Mouse (Mus musculus) MEL (cell line): ENCODE measurements around the gene Gm37240.

Experiments
- CHD2 ChIP-seq: IDR thresholded peaks from 2 replicates; pipeline ENCODE4 v1.6.1; 2011; ENCODE audit warnings: low read length, improper control_type of control experiment
- CTCF ChIP-seq, 3 experiments: IDR thresholded peaks in 2 of 3; conservative IDR thresholded peaks in 1 of 3; 2 replicates each; pipeline ENCODE4 v1.5.1; 2011 to 2012; ENCODE audit warnings: low read length in 3 of 3, low read depth in 2 of 3, mild to moderate bottlenecking in 2 of 3, improper control_type of control experiment in 1 of 3, inconsistent platforms in 1 of 3, mixed read lengths in 1 of 3, moderate library complexity in 1 of 3; ENCODE audit not compliant: control insufficient read depth in 1 of 3, insufficient read depth in 1 of 3, poor library complexity in 1 of 3, severe bottlenecking in 1 of 3
- E2F4 ChIP-seq: IDR thresholded peaks from 2 replicates; pipeline ENCODE4 v1.6.1; 2011; ENCODE audit warnings: low read depth, low read length, improper control_type of control experiment, borderline replicate concordance
- EP300 ChIP-seq, 2 experiments: IDR thresholded peaks; 2 replicates each; pipeline ENCODE4 v1.6.1; 2011; ENCODE audit warnings: improper control_type of control experiment in 2 of 2, low read length in 2 of 2, low read depth in 1 of 2, mild to moderate bottlenecking in 1 of 2
- POLR2A ChIP-seq, 2 experiments: IDR thresholded peaks; 2 replicates each; pipeline ENCODE4 v1.6.1; 2011 to 2012; ENCODE audit warnings: low read length in 2 of 2, mild to moderate bottlenecking in 2 of 2, control low read depth in 1 of 2, improper control_type of control experiment in 1 of 2, low read depth in 1 of 2, moderate library complexity in 1 of 2; ENCODE audit not compliant: control insufficient read depth in 1 of 2, insufficient read depth in 1 of 2, poor library complexity in 1 of 2
- SMC3 ChIP-seq: IDR thresholded peaks from 2 replicates; pipeline ENCODE4 v1.6.1; 2011; ENCODE audit warnings: low read depth, low read length, improper control_type of control experiment
- USF2 ChIP-seq, 2 experiments: IDR thresholded peaks; 2 replicates each; pipeline ENCODE4 v1.6.1; 2011 to 2012; ENCODE audit warnings: improper control_type of control experiment in 2 of 2, low read length in 2 of 2, borderline replicate concordance in 1 of 2, inconsistent platforms in 1 of 2, low read depth in 1 of 2, mild to moderate bottlenecking in 1 of 2; ENCODE audit not compliant: insufficient read depth in 1 of 2
- ZNF384 ChIP-seq: IDR thresholded peaks from 2 replicates; pipeline ENCODE4 v1.6.1; 2012; ENCODE audit warnings: low read depth, mild to moderate bottlenecking, inconsistent platforms, low read length, improper control_type of control experiment

DNA sequence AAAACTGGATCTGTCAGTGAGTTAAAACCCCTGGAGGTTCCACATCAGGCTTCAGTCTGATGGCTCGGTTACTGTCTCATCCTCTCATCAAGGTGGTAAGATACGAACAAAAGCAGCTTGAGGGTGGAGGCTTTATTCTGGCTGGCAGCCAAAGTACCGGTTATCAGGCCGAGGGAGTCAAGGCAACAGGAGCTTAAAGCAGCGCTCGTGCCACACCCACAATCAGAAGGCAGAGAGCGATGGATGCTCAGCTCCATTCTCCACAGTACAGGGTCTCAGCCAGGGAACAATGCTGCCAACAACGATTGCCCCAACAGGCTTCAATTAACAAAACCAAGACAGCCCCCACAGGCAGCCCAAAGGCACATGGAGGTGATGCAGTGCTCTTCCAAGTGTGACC, 176.6 kb downstream of the Gm37240 start:
- TF ChIP-seq CTCF (IDR thresholded peaks at IDR 0.05 in 2 of 3, conservative IDR thresholded peaks at IDR 0.05 in 1 of 3; ENCODE audit: control insufficient read depth in 1 of 3, insufficient read depth in 1 of 3, low read depth in 2 of 3, low read length in 3 of 3, poor library complexity in 1 of 3, severe bottlenecking in 1 of 3) (no peak), ZNF384 (no peak), SMC3 (no peak), POLR2A (IDR thresholded peaks at IDR 0.05; ENCODE audit: control insufficient read depth in 1 of 2, insufficient read depth in 1 of 2, low read depth in 1 of 2, low read length in 2 of 2, poor library complexity in 1 of 2) (no peak), E2F4 (no peak), EP300 (IDR thresholded peaks at IDR 0.05; ENCODE audit: low read depth in 1 of 2, low read length in 2 of 2) (no peak), CHD2 (no peak), USF2 (IDR thresholded peaks at IDR 0.05; ENCODE audit: borderline replicate concordance in 1 of 2, insufficient read depth in 1 of 2, low read depth in 1 of 2, low read length in 2 of 2) (no peak)
